Mouse (Mus musculus): ENCODE measurements at regions not wholly inside any gene's neighbourhood (a gene's known extent, or its start where the extent isn't known, plus 50 kb on each side); places are given as distances from the start of the nearest gene placed in this dataset.

GRCm38 (mm10) chr3:38281683-38282082 lies 203.0 kb downstream of the Ankrd50 start:
- no peak for TF ChIP-seq GATA1 (IDR thresholded peaks at IDR 0.05; ENCODE audit: low read depth, low read length)
- no peak for TF ChIP-seq NELFE (IDR thresholded peaks at IDR 0.05; ENCODE audit: low read depth, low read length)
- TF ChIP-seq EP300 (IDR thresholded peaks at IDR 0.05; ENCODE audit: low read depth in 1 of 2, low read length in 2 of 2), result no peak
- no peak for TF ChIP-seq POLR2AphosphoS2 (IDR thresholded peaks at IDR 0.05; ENCODE audit: low read length)
- TF ChIP-seq GABPA (IDR thresholded peaks at IDR 0.05; ENCODE audit: low read depth, low read length), result no peak
- TF ChIP-seq SMC3 (IDR thresholded peaks at IDR 0.05; ENCODE audit: low read depth, low read length), result no peak
- TF ChIP-seq CTCF (IDR thresholded peaks at IDR 0.05 in 2 of 3, conservative IDR thresholded peaks at IDR 0.05 in 1 of 3; ENCODE audit: control insufficient read depth in 1 of 3, insufficient read depth in 1 of 3, low read depth in 2 of 3, low read length in 3 of 3, poor library complexity in 1 of 3, severe bottlenecking in 1 of 3), result no peak
- TF ChIP-seq USF1 (IDR thresholded peaks at IDR 0.05; ENCODE audit: low read depth, low read length), result no peak
- no peak for TF ChIP-seq POLR2AphosphoS5 (IDR thresholded peaks at IDR 0.05; ENCODE audit: borderline replicate concordance, low read depth, low read length)
- TF ChIP-seq MYC (IDR thresholded peaks at IDR 0.05; ENCODE audit: low read depth, low read length), result no peak
- TF ChIP-seq E2F4 (IDR thresholded peaks at IDR 0.05; ENCODE audit: borderline replicate concordance, low read depth, low read length), result no peak
- TF ChIP-seq HCFC1 (IDR thresholded peaks at IDR 0.05; ENCODE audit: low read depth, low read length), result no peak
- TF ChIP-seq ZC3H11A (IDR thresholded peaks at IDR 0.05; ENCODE audit: low read depth, low read length), result no peak
- no peak for TF ChIP-seq MAX (IDR thresholded peaks at IDR 0.05; ENCODE audit: low read length)
- no peak for TF ChIP-seq NRF1 (IDR thresholded peaks at IDR 0.05; ENCODE audit: insufficient read depth, low read depth, low read length, poor library complexity, severe bottlenecking)
- TF ChIP-seq MXI1 (IDR thresholded peaks at IDR 0.05; ENCODE audit: low read depth, low read length), result no peak
- no peak for TF ChIP-seq MYB (IDR thresholded peaks at IDR 0.05; ENCODE audit: low read depth, low read length)
- Histone ChIP-seq H3K27me3 (ENCODE audit: control insufficient read depth in 1 of 2, insufficient read depth in 2 of 2, low read length in 2 of 2) (no peaks in the 10 kb centered on the region), H3K79me2 (ENCODE audit: control insufficient read depth, insufficient read depth, low read length, poor library complexity) (no peaks in the 10 kb centered on the region), H3K27ac (ENCODE audit: control insufficient read depth, low read depth, low read length) (no peak overlapping the region), H3K36me3 (ENCODE audit: control insufficient read depth in 1 of 2, insufficient read depth in 2 of 2, low read length in 2 of 2) (no peaks in the 10 kb centered on the region), H3K4me1 (ENCODE audit: control insufficient read depth in 1 of 2, insufficient read depth in 2 of 2, low read length in 2 of 2) (no peaks in the 10 kb centered on the region), H3K4me3 (ENCODE audit: control insufficient read depth in 1 of 2, insufficient read depth in 1 of 2, low read depth in 2 of 2, low read length in 2 of 2) (no peak overlapping the region), H3K9me3 (replicated peaks; ENCODE audit: insufficient read depth, low read length) (no peaks in the 10 kb centered on the region), H3K9ac (ENCODE audit: control insufficient read depth, low read depth, low read length, poor library complexity, severe bottlenecking) (no peak overlapping the region)
- no peak for DNase-seq (ENCODE audit: low read depth, low spot score)

- H3K9me3 ChIP-seq (replicated peaks; ENCODE audit: insufficient read depth, low read length), result no peaks in the 10 kb centered on the region
- no peak overlapping the region for H3K9ac ChIP-seq (ENCODE audit: control insufficient read depth, low read depth, low read length, poor library complexity, severe bottlenecking)
- TF ChIP-seq ZC3H11A (IDR thresholded peaks at IDR 0.05; ENCODE audit: low read depth, low read length) (no peak), GATA1 (IDR thresholded peaks at IDR 0.05; ENCODE audit: low read depth, low read length) (no peak), BHLHE40 (IDR thresholded peaks at IDR 0.05; ENCODE audit: borderline replicate concordance, low read depth, low read length) (no peak), E2F4 (IDR thresholded peaks at IDR 0.05; ENCODE audit: borderline replicate concordance, low read depth, low read length) (no peak), RAD21 (IDR thresholded peaks at IDR 0.05; ENCODE audit: low read depth, low read length) (no peak), ELF1 (IDR thresholded peaks at IDR 0.05; ENCODE audit: low read depth, low read length) (no peak), ETS1 (IDR thresholded peaks at IDR 0.05; ENCODE audit: low read depth, low read length) (no peak), SIN3A (IDR thresholded peaks at IDR 0.05; ENCODE audit: low read length) (no peak), CTCF (IDR thresholded peaks at IDR 0.05 in 2 of 3, conservative IDR thresholded peaks at IDR 0.05 in 1 of 3; ENCODE audit: control insufficient read depth in 1 of 3, insufficient read depth in 1 of 3, low read depth in 2 of 3, low read length in 3 of 3, poor library complexity in 1 of 3, severe bottlenecking in 1 of 3) (no peak), MAX (IDR thresholded peaks at IDR 0.05; ENCODE audit: low read length) (no peak), POLR2AphosphoS2 (IDR thresholded peaks at IDR 0.05; ENCODE audit: low read length) (no peak), CHD2 (IDR thresholded peaks at IDR 0.05; ENCODE audit: low read length) (no peak), ZMIZ1 (IDR thresholded peaks at IDR 0.05; ENCODE audit: low read depth, low read length) (no peak), MAZ (IDR thresholded peaks at IDR 0.05; ENCODE audit: low read depth, low read length) (no peak)
- H3K79me2 ChIP-seq (ENCODE audit: control insufficient read depth, insufficient read depth, low read length, poor library complexity), result no peaks in the 10 kb centered on the region
- no peak overlapping the region for H3K27ac ChIP-seq (ENCODE audit: control insufficient read depth, low read depth, low read length)
- H3K36me3 ChIP-seq (ENCODE audit: control insufficient read depth in 1 of 2, insufficient read depth in 2 of 2, low read length in 2 of 2), result no peaks in the 10 kb centered on the region
- no peak overlapping the region for H3K4me3 ChIP-seq (ENCODE audit: control insufficient read depth in 1 of 2, insufficient read depth in 1 of 2, low read depth in 2 of 2, low read length in 2 of 2)
- no peak for DNase-seq (ENCODE audit: low read depth, low spot score)
- no peaks in the 10 kb centered on the region for H3K4me1 ChIP-seq (ENCODE audit: control insufficient read depth in 1 of 2, insufficient read depth in 2 of 2, low read length in 2 of 2)
- H3K27me3 ChIP-seq (ENCODE audit: control insufficient read depth in 1 of 2, insufficient read depth in 2 of 2, low read length in 2 of 2), result no peaks in the 10 kb centered on the region
These were observed 203.8 kb downstream of the Ankrd50 start for GRCm38 (mm10) chr3:38280876-38281275.
